Mouse (Mus musculus) cerebellum, adult 8-10 months (tissue): Measurements from ENCODE around the gene Mcur1.

ENCODE experiments used
- DNase-seq: peaks from one replicate; pipeline ENCODE4 v3.0.0; 2022

The Mcur1 gene

DNA sequence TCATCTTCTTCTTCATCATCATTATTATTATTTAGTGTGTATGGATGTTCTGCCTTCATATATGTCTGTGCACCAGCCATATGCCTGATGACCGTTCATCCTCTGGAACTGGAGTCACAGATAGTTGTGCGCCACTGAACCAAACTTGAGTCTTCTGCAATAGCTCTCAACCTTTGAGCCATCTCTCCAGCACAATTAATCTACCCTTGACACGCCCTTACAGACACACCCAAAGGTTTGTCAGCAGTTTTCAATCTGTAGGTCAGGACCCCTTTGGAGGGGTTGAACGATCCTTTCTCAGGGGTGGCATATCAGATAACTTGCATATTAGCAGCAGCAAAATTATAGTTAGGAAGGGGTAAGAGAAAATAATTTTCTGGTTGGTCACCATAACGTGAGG lies 4.7 kb upstream of the Mcur1 start:
- DNase-seq = no peak

DNA sequence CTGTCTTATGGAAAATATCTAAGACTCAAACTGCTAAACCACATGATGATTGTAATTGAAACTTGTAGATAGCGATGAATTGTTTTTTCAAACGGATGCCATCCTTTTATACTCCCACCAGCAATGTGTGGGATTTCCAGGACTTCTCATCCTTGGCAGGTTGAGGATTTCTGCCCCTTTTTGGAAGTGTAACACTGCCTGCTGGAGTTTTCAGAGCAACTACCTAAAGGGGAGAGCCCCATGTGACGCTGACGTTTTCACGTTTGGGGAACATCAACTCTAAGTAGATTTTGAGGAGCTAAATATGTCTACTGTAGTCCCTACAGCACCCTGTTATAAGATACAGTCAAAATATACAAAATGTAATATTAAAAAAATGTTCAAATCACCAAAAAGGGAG lies 2.7 kb upstream of the Mcur1 start:
- DNase-seq = no peak

DNA sequence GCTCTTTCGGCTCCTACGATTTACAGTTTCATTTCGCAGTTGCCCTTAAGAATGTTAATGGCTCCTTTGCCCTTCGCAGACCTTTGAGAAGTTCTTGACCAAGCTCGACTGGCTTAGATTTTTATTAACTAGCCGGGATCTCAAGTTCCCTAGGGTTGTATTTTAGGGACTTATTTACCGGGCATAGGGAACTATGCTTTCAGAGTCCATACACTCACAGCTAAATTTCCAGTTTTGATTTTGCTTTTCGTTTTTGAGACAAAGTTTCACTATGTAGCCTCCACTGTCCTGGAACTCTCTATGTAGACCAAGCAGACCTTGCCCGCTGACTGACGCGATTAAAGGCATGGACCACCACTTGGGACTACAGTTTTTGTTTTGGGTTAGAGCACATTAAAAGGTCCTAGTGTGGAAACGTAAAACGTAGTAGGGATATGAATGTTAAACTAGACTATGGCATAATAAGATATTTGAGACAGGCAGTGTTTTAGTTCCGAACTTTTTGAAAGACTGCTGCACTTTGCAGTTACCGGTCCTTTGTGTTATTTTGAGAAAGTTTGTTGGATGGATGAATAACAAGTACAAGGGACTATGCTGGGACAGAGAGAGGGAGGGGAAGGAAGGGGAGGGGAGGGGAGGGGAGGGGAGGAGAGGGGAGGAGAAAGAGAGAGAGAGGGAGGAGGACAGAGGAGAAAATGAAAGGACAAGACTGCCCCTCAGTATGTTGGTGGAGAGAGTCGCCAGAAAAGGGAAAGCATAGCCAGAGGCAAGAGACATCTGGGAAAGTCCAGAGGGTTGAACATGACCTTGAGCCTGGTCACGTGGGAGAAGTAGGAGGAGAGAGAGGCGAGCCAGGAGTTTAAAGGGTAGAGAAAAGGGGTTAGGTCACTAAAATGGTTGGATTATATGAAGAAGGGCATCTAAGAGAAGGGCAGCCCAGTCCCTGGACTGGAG lies 744 bp upstream of the Mcur1 start:
- no peak for DNase-seq

DNA sequence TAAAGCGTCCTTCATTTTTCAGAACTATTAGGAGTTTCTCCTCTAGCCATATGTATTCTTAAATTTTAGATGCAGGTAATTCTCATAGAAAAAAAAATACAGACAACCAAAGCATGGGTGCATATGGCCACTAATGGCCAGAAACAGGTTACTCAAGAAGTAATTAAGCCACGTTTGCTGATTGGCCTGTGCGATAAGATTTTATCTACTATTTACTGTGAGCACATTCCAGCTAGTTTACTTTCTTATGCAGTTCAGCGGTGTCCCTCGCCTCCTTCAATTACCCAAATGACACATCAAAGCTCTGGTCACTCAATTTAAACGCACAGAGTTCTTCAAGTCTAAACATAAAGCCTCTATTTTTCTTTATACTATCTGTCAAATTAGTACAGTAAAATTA lies 1.0 kb downstream of the Mcur1 start:
- no peak for DNase-seq

DNA sequence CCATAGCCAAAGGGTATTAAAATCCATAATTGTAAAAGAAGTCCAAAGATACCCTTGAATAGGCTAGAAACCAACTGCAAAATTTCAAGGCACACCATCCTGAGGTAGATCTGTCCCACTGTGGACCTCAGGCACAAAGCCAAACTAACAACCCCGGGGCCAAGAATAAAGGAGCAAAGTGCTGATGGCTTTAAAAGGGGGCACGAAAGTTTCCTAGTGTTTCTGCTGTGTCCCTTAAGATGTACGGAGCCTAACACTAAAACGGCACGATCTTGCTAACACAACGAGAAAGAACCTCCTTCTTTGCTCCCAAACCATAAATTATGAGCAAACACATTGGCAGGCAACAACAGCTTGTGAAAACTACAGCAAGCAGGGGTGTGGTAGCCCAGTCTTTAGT lies 1.6 kb downstream of the Mcur1 start:
- DNase-seq = no peak

DNA sequence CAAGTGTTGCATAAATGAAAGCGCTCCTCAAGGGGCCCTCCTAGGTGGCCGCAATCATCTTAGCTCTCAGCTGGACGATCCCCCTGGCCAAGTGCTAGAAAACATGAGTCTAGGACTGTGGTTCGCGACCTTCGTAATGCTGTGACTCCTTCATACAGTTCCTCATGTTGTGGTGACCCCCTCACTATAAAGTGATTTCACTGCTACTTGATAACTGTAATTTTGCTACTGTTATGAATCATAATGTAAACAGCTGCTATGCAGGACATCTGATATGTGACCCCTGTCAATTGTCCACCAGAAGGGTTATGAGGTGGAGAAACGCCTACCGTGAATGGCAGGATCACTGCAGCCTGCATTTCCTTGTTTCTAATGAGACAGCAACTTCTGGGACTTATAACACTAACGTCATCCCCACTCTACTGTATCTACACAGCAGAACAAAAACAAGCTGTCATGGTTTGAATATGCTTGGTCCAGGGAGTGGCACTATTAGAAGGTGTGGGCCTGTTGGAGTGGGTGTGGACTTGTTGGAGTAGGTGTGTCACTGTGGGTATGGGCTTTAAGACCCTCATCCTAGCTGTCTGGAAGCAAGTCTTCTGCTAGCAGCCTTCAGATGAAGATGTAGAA lies 3.0 kb downstream of the Mcur1 start:
- DNase-seq = no peak

DNA sequence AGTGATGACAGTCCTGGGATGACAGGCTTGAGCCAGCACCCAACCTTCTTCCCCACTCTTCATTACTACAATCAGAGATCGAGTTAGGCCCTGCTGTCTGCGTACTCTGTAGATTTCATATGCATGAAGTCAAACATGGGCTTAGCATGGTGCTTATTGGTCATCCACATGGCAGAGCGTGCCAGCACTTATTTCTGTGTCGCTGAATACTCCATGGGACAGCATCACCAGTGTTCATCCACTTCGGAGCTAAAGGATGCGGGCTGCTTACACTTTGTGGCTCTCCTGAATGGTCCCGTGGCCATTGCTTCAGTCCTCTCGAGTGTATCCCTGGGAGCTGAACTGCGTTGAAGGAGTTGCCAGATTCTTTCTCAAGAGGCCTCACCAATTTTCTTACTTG lies 4.7 kb downstream of the Mcur1 start:
- DNase-seq = no peak

DNA sequence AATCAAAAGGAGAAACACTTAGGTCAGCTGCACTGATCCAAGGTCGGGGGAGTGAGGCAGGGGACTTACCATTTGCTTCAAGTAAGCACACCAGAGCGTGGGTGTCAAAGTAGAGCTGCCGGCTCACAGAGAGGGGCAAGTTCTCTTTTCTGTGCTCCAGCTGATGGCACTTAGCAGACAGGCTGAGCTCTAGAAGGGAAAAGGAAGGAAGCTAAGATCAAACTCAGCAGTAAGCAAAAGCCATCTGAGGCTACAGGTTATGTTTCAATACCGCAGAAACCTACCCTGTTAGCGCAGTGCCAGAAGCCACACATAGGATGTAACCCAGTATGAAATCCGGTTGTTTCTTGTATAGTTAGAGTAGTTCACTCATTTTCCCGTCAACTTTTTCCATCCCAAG lies 5.2 kb downstream of the Mcur1 start:
- no peak for DNase-seq

DNA sequence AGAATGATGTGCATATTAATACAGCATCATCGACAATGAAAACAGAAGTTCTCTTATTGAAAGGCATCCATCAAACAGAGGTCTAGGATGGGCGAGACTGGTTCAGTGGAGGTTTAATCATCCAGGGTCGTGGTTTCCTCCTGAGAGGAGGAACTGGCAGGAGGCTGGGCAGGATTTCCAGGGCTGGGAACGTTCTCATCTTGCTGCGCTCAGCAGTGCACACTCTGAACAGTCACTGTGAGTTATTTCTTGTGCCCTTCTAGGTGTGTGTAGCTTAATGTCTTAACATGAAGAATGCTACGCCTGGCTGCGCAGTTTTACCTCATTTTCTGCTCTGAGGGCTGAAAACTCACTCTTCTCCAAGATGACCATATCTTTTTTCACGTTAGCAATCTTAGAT lies 9.3 kb downstream of the Mcur1 start:
- no peak for DNase-seq

DNA sequence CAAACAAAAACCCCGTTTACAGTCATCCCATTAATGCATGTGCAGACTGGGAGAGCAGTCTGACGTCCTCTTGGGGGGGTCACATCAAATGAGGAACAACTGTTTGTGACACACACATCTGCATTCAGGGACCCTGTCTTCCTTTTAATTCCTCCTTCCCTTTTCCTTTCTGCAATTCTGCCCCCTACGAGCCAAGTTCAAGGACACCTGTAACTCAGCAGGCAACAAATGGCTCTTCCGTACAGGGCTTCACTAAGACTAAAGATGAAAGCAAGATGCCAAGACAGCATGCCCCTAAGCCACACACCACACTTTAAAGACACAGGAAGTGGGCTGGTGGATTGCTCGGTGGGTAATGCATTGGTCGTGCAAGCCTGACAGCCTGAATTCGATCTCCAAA lies 10.1 kb downstream of the Mcur1 start:
- DNase-seq = no peak

DNA sequence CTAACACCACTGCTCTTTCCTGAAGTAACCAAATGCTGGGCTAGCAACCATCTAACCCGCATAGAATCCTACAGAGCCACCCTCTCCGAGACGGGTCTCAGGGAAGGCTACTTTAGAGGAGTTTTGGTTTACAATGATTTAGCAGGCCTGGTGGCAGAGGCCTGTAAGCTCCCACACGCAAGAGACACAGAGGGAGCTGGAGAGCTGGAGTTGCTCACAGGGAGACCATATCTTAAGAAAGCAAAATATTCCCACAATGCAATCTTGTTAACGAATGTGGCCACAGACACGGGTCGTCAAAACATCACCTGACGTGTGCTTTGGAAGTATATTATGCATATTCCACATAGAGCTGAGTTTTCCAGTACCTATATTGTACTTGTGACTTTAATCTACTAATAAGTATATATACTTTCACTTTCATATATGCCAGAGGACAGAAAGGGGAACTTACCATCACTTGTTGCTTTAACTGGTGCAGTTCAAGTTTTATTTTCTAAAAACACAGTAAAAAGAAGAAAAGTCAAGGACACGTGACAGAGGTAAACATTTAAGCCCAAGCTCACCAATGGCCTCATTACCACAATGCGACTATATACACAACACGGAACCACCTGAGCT lies 10.8 kb downstream of the Mcur1 start:
- DNase-seq = no peak

DNA sequence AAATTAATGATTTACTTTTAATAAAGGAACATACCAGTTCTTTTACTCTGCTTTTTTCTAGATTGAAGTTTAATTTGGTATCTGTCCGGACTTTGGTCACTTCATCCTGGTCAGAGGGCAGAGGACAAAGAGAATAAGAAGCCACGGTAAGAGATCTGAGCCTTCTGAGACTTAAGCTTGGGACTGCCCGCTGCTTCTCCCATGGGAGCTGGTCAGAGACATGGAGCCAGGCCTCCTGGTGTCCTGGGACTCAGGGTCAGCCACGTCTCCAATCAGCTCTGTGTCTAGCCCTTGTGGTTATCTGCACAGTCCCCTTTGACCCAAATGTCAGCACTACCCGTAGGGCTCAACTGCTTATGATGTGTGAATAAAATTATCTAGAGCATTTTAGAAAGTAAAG lies 11.4 kb downstream of the Mcur1 start:
- DNase-seq = no peak

DNA sequence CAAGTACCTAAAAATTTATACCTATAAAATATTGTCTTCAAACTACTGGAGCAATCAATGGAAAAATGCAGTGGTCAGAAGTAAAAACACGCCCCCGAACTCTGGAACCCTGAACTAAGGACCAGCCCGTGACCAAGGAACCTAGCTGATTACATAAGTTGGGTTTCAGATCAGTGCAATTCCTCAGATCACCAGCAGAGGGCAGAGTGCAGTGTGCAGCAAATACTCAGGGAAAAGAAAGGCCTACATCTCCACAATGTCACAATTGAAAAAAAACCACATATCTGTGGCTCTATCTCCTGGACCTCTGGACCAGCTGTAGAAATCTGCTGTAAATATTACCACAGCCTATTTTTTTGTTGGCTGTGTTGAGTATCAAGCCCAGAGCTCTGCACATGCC lies 13.1 kb downstream of the Mcur1 start:
- DNase-seq = peak; percentile 90

DNA sequence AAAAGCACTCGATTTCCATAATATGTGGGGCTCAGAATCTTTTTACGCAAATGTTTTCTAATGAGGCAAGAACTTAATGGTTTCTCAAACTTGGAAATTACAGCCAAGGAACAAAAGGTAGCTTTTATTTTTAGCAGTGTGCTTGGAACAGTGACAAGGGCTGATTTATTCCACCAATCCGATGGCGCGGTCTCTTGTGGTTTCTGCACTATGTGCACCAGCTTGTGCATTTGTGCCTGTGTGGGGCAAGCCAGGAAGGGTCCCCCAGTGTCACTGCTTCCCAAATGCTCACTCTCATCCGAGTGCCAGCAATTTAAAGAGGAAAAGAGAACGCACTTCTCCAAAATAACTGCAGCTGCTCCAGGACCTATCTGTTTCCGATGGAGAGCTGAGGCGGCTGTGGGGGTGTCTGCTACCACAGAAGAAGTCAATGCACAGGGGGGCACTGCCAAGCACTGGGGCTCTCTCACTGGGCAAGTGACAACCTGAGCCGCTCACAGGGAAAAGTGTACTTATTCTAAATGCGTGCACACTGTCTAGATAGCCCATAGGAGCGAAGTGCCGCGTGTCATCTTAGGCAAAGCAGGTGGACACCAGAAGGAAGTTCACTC lies 19.7 kb downstream of the Mcur1 start:
- no peak for DNase-seq

DNA sequence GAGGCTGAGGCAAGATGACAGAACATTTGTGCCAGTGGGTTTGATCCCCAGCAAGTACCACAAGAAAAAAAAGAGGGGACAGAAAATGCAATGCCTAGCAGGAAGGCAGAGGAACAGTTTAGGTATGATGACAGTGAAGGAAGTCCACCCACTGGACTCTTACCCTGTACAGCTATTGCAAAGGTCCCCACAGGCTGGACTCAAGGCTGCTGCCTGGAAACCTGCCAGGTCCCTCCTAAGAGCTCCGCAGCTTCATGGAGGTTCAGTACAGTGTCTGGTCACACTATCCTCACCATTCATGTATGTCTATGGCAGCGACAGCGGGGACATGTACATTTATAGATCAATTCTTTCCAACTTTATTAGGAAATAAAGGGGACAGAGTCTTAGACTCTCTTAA lies 20.6 kb downstream of the Mcur1 start:
- DNase-seq = no peak

DNA sequence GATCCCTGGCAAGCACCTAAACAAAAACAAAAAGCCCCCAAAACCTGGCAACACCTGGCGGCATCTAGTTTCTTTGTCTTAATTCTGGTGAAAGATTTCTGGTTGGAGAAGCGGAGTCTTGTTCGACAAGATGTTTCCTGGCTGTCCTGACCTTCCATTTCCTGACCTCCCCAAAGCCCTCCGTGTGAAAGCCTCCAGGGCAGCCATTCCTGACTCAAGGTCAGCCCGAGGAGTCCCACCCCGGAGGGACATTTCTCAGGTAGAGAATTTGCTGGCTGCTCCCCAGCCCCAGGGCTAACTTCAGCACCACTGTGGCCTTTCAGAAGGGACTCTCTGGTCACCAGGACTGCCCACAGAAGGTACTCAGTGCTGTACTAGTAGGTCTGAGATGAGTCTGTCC lies 22.1 kb downstream of the Mcur1 start:
- no peak for DNase-seq

DNA sequence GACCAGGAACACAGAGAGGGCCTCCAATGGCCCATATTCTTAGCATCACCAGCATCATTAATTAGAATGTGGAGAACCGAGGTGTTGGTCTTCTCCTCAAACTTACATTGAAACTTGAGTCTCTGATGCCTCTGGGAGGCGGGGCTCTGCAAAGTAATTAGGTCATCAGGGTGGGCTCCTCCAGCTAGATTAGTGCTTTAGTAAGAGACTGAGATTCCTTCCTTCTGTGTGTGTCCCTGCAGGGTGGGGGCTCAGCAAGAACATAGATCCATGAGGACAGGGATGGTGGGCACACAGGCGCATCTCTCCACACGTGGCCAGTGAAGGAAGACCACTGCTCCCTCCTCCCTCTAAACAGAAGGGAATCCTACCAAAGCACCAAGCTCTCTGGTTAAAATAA lies 26.0 kb downstream of the Mcur1 start:
- DNase-seq = no peak

DNA sequence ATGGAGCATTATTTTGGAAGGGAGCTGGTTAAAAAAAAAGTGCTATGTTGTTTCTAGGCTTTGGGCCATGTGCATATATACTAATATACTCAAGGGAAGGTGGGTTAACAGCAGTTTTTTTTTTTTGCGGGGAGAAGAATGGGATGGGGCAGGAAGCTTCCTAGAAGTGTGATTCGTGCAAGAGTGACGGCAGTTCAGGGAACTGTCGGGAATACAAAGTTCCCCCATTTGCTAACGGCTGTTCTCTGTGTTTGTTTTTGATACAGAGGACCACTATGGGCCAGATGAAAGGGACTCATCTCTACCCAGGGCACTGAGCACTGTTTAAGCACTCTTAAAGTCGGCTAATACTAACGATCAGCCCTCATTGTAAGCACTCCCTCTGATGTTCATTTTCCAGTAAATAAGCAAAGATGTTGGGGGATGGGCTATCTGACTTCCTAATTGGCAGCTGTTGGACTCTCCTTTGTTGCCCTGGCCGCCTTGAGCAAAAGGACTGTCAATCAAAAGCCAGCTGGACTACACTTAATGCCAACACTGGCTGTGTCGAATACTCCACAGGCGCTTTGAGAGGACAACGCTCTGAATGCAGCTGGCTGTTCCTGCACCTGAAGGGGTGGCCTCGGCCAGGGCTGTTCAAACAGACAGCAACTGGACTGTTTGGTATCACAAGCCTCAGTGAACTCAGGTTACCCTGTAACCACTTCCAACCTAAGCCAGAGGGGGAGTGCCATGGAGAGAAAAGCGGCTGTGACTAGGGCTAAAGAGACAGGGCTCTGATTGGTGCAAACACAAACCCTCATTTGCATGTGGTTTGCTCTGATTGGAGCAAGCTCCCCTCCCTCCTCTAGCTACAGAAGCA lies 28.9 kb downstream of the Mcur1 start:
- DNase-seq = no peak

DNA sequence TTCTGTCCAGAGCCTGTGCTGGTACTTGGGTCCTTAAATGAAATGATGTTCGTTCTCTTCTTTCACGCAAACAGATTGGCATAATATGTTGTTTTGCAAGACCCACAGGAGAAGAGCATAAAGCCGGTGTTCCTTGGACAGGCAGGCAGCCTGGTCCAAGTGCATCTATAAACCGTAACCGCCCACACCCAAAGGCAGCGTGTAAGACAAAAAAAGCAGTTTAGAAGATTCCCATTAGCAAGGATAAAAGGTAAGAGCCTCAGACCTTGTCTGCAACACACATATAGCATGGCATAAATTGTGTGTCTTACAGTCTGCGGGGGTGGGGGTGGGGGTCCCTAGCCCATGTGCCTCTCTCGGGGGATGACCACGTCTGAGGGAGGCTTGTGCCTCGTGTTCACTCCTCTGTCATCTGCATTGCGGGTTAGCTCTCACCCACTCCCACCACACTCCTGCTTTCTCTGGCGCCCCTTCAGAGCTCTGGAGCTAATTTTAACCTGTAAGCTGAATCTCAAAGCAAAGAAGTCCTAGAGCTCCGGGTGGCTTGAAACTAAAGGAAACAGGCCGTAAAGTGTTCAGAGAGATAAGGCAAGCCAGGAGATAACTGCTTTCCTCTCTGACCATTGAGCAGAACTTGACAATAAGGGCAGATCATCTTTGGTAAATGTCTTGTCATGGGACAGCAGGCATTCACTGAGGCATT lies 29.7 kb downstream of the Mcur1 start:
- no peak for DNase-seq

DNA sequence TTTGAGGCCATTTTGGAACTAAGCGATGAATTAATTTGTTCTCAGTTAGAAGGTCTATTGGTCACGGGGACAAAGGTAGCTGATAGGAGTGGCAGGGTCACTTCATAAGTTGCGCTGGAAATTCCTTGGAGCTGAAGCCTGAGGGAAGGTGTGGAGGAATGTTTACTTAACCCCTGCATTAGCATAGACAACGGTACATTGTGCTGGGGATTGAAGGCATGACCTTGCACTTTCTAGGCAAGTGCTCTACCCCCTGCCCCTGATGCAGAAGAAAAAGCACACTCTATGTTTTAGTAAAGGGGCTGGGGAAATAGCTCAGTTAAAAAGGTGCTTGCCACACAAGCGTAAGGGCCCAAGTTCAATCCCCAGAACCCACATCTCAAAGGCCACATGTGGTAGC lies 33.7 kb downstream of the Mcur1 start:
- DNase-seq = no peak

DNA sequence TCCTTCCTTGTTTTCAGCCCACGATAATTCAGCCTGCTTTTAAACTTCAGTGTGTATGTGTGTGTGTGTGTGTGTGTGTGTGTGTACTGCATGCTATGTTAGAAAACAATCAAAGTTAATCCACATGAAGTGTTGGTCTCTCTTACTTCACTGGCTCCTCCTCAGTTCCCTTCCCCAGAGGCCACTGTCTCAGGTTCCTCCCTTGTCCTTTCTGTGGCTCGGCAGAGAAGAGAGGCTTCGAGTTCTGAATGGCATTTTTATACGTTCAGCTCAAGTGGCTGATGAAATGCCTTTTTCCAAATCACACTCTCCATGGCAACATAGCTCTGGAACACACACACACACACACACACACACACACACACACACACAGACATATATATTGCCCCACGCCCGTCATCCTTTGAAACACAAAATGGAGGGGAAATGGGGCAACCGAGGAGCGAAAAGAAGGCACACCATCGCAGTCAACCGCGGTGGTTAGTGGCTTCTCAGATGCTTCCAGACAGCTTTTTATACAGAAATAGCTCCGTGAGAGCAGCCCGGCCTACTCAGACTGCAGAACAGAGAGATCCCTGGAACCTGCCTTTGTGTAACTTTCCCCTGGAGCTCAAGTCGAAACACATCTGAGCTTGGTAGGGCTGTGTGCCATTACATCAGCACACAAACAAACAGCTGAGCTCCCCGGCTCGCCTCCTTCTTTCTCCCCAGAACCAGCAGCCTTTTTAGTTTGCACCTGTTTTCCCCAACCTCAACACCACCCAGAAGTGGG lies 34.4 kb downstream of the Mcur1 start:
- no peak for DNase-seq
